Mouse (Mus musculus) liver, postnatal 0 days (tissue): ENCODE data around the gene Klhl2.

Experiments
- CTCF ChIP-seq: sonication (generic); IDR thresholded peaks from 2 replicates; pipeline ENCODE4 v1.5.1; 2016; ENCODE audit warnings: antibody characterized with exemption, low read depth
- EP300 ChIP-seq: IDR thresholded peaks from 2 replicates; pipeline ENCODE4 v1.6.1; 2016; ENCODE audit warnings: antibody characterized with exemption, low read depth, mild to moderate bottlenecking

DNA sequence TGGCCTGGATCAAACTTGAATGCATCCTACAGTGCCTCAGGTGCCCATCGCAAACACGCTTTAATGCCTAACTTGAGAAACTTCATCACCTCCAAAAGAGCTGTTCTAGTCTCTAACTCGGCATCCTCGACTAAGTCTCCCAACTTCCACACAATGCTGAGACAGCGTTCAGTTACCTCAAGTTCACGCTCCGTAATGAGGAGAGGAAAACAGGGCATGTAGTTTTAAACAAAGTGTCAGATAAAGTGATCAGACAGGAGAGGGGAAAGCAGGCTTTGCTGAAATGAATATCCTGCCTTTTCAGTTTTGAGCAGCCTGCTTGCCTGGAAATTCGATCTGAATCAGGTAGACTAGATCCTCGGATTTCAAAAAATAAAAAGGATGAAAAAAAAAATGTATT lies 117.2 kb downstream of the Klhl2 start:
- TF ChIP-seq EP300, result no peak
- TF ChIP-seq CTCF, result no peak
